Mouse (Mus musculus) intestine, embryonic 15.5 days (tissue): ENCODE measurements at regions not wholly inside any gene's neighbourhood (a gene's known extent, or its start where the extent isn't known, plus 50 kb on each side); places are given as distances from the start of the nearest gene placed in this dataset.

Experiments
- ATAC-seq: fragments of 200-750 bp; cut with Nextera tagmentation; 2 replicates; pipeline ENCODE4 v1.8.0; 2017; ENCODE audit warnings: moderate TSS enrichment, moderate library complexity
- H3K27ac ChIP-seq: fragments of 300-500 bp; sonication (generic); 2 replicates; pipeline ENCODE4 v1.5.1; 2015; ENCODE audit warnings: mild to moderate bottlenecking, inconsistent platforms
- H3K27me3 ChIP-seq: fragments of 300-500 bp; sonication (generic); replicated peaks from 2 replicates; pipeline ENCODE4 v1.6.1; 2015; ENCODE audit warnings: inconsistent platforms
- H3K36me3 ChIP-seq: fragments of 300-500 bp; sonication (generic); 2 replicates; pipeline ENCODE4 v1.6.1; 2015; ENCODE audit warnings: inconsistent platforms
- H3K4me1 ChIP-seq: fragments of 300-500 bp; sonication (generic); replicated peaks from 2 replicates; pipeline ENCODE4 v1.6.1; 2015; ENCODE audit warnings: inconsistent platforms
- H3K4me2 ChIP-seq: fragments of 300-500 bp; sonication (generic); replicated peaks from 2 replicates; pipeline ENCODE4 v1.6.1; 2015; ENCODE audit warnings: mild to moderate bottlenecking, inconsistent platforms
- H3K4me3 ChIP-seq: fragments of 300-500 bp; sonication (generic); replicated peaks from 2 replicates; pipeline ENCODE4 v1.5.1; 2015; ENCODE audit warnings: inconsistent platforms
- H3K9ac ChIP-seq: fragments of 300-500 bp; sonication (generic); 2 replicates; pipeline ENCODE4 v1.6.1; 2015; ENCODE audit warnings: inconsistent platforms
- H3K9me3 ChIP-seq: fragments of 300-500 bp; sonication (generic); 2 replicates; pipeline ENCODE4 v1.6.1; 2016; ENCODE audit warnings: inconsistent platforms
- WGBS: fragments of 180-500 bp; shearing (Covaris S2); methylation state at CpG from one replicate; pipeline ENCODE4 v1.1.7; 2015; 5-methylcytosine and 5-hydroxymethylcytosine counted together

DNA sequence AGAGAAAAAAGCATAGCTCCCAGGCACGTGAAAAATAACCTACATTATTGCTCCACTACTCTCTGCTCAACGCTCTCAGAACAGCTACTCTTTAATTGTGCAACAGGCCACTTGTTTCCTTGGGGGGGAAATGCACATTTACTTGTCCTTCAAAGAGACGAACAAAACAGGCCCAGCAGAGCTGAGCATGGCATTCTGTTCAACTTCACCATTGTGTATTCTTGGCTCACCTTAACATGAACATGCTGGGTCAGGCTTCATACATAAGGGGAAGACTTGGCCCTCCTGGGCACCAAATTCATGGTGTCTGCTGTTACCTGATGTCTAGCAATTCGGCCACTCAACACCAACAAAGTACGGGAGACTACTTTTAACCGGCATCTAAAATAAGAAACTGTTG is 618.3 kb downstream of the Ipo11 start:
- H3K9me3 ChIP-seq, result no peaks in the 10 kb centered on the region
- no peaks in the 10 kb centered on the region for H3K27me3 ChIP-seq
- no peak overlapping the region for H3K27ac ChIP-seq
- H3K36me3 ChIP-seq, result no peaks in the 10 kb centered on the region
- H3K4me3 ChIP-seq, result no peak overlapping the region
- no peaks in the 10 kb centered on the region for H3K4me1 ChIP-seq
- H3K9ac ChIP-seq, result no peak overlapping the region
- WGBS, result 85% methylated on average over 6 of the region's 6 CpGs
- no peak overlapping the region for H3K4me2 ChIP-seq
- no peak for ATAC-seq

DNA sequence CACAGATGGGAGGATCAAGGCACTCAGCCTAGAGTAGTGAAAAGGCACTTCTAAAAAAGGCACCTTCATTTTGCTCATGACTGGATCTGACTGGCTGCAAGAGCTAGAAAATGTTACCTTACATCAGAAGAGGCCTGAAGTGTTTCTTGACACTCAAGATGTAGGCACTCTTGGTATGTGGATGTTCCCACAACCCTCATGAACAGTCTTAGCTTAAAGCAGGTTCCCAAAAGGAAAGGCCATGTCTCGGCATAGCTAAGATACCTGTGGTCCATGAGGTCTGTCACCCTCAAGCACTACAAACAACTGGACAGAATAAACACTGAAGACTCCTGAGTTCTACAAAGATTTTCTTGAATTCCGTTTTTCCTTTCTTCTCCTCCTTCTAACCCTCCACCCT is 619.5 kb downstream of the Ipo11 start:
- Histone ChIP-seq H3K9me3 (no peaks in the 10 kb centered on the region), H3K4me1 (no peaks in the 10 kb centered on the region), H3K4me2 (no peak overlapping the region), H3K27me3 (no peaks in the 10 kb centered on the region), H3K4me3 (no peak overlapping the region), H3K27ac (no peak overlapping the region), H3K9ac (no peak overlapping the region), H3K36me3 (no peaks in the 10 kb centered on the region)
- 80% methylated on average over 2 of the region's 2 CpGs for WGBS
- no peak for ATAC-seq

DNA sequence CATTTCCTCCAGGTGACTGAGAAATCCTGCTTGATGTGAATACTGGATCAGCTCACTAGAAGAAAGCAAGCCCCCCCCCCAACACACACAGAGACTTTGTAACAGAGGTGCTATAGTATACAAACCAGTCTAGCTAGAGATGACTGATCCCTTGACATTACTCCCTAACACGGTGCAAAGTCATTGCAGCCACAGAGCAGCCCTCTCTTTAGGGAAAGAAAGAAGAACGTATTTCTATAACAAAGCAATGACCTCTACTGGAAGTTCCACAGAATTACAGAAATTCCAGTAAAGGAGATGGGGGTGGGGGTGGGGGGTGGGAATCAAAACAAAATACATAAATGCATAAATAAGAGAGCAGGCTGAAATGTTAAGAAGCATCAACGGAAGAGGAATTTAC is 655.6 kb downstream of the Ipo11 start:
- no peak overlapping the region for H3K4me2 ChIP-seq
- no peaks in the 10 kb centered on the region for H3K36me3 ChIP-seq
- ATAC-seq, result no peak
- no peak overlapping the region for H3K9ac ChIP-seq
- H3K4me1 ChIP-seq, result no peaks in the 10 kb centered on the region
- H3K27ac ChIP-seq, result no peak overlapping the region
- H3K9me3 ChIP-seq, result no peaks in the 10 kb centered on the region
- whole genome bisulfite sequencing, result 51% methylated on average over 3 of the region's 3 CpGs
- H3K27me3 ChIP-seq, result no peaks in the 10 kb centered on the region
- H3K4me3 ChIP-seq, result no peak overlapping the region

DNA sequence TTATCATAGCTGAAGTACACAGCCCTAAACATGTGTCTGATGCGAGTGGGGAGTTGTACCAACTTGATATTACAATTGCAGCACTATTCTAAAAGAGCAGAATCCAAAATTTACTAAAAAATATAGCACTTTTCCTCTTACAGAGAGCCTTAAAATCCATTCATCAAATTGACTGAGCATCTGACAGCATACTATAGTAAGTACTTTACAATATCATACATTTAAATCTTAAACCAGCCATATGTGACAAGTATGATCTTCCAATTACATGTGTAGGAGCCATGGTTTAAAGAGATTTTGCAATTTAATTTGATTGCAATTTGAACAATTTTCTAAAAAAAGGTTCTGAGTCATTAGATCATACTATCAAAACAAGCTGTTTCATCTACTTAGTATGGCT is 676.9 kb downstream of the Ipo11 start:
- WGBS, result 66% methylated on average over 1 of the region's 1 CpGs
- Histone ChIP-seq H3K4me3 (no peak overlapping the region), H3K9me3 (no peaks in the 10 kb centered on the region), H3K27me3 (no peaks in the 10 kb centered on the region), H3K27ac (no peak overlapping the region), H3K36me3 (no peaks in the 10 kb centered on the region), H3K4me1 (no peaks in the 10 kb centered on the region), H3K9ac (no peak overlapping the region), H3K4me2 (no peak overlapping the region)
- no peak for ATAC-seq
